Mouse (Mus musculus): Measurements from ENCODE around the gene Efl1. TPM values are rescaled to one million over a fixed set of nuclear protein-coding genes. Genes with fewer than 3 reads are reported as not detected.
"Not testable (repeated sequence)": the region's sequence is repeated elsewhere in the genome, so short reads cannot be mapped to it uniquely, and the experiment has no call there.

Efl1 gene
- total RNA-seq, 2 experiments from 2014 or later = 18.0 to 19.5 TPM

- intact Hi-C loops (cut with DNase I) = loop anchor here (10.0 kb wide), 2 partner anchors 149 to 1079 kb away; partner anchors contain the start of genes Cfap161 and Mex3b
- DNase-seq (ENCODE audit: low spot score in 2 of 2) = peak; percentile 67 to 76
Measured at GRCm38 (mm10) chr7:82715210-82715911, 66.9 kb downstream of the Efl1 start.

- DNase-seq (ENCODE audit: low spot score in 2 of 2) = no peak
- intact Hi-C loops (cut with DNase I) = loop anchor here (2.0 to 10.0 kb wide), 3 partner anchors 149 to 1079 kb away; partner anchors contain the start of genes Cfap161 and Mex3b
Measured at GRCm38 (mm10) chr7:82715912-82716601, 67.6 kb downstream of the Efl1 start.

- intact Hi-C loops (cut with DNase I) = loop anchor here (10.0 kb wide), 2 partner anchors 146 to 1076 kb away; partner anchors contain the start of genes Cfap161 and Mex3b
- peak in 1 of 2 experiments; percentile 48 for DNase-seq (ENCODE audit: low spot score in 2 of 2)
Measured at GRCm38 (mm10) chr7:82719285-82719684, 70.9 kb downstream of the Efl1 start.

- intact Hi-C loops (cut with DNase I) = loop anchor here (10.0 kb wide), 2 partner anchors 145 to 1075 kb away; partner anchors contain the start of genes Cfap161 and Mex3b
- no peak for DNase-seq (ENCODE audit: low spot score in 2 of 2)
Measured at GRCm38 (mm10) chr7:82719740-82720139, 71.3 kb downstream of the Efl1 start.

- intact Hi-C loops (cut with DNase I) = no loop called here
- DNase-seq (ENCODE audit: low spot score in 2 of 2) = no peak
Measured at GRCm38 (mm10) chr7:82720501-82720900, 72.1 kb downstream of the Efl1 start.

GRCm38 (mm10) chr7:82720906-82721305 is 72.5 kb downstream of the Efl1 start:
- DNase-seq (ENCODE audit: low spot score in 2 of 2) = no peak
- intact Hi-C loops (cut with DNase I) = no loop called here

GRCm38 (mm10) chr7:82722486-82723123 is 74.2 kb downstream of the Efl1 start:
- intact Hi-C loops (cut with DNase I) = no loop called here
- peak in 1 of 2 experiments; percentile 65 for DNase-seq (ENCODE audit: low spot score in 2 of 2)

GRCm38 (mm10) chr7:82723151-82723871 is 74.9 kb downstream of the Efl1 start:
- no peak for DNase-seq (ENCODE audit: low spot score in 2 of 2)
- intact Hi-C loops (cut with DNase I) = no loop called here

- no peak for DNase-seq (ENCODE audit: low spot score in 2 of 2)
- intact Hi-C loops (cut with DNase I) = no loop called here
Measured at GRCm38 (mm10) chr7:82724491-82724890, 76.1 kb downstream of the Efl1 start.

GRCm38 (mm10) chr7:82725006-82725636 is 76.7 kb downstream of the Efl1 start:
- no peak for DNase-seq (ENCODE audit: low spot score in 2 of 2)
- intact Hi-C loops (cut with DNase I) = no loop called here

- intact Hi-C loops (cut with DNase I) = no loop called here
- DNase-seq (ENCODE audit: low spot score in 2 of 2) = no peak
Measured at GRCm38 (mm10) chr7:82725741-82726450, 77.5 kb downstream of the Efl1 start.

- intact Hi-C loops (cut with DNase I) = no loop called here
- DNase-seq (ENCODE audit: low spot score in 2 of 2) = no peak
Measured at GRCm38 (mm10) chr7:82727066-82727465, 78.7 kb downstream of the Efl1 start.

- intact Hi-C loops (cut with DNase I); DNase-seq (ENCODE audit: low spot score in 2 of 2): not testable (repeated sequence)
Measured at GRCm38 (mm10) chr7:82729009-82729408, 80.6 kb downstream of the Efl1 start.

- intact Hi-C loops (cut with DNase I) = no loop called here
- no peak for DNase-seq (ENCODE audit: low spot score in 2 of 2)
Measured at GRCm38 (mm10) chr7:82733118-82733517, 84.7 kb downstream of the Efl1 start.

GRCm38 (mm10) chr7:82733995-82734394 is 85.6 kb downstream of the Efl1 start:
- intact Hi-C loops (cut with DNase I) = no loop called here
- DNase-seq (ENCODE audit: low spot score in 2 of 2) = no peak

- intact Hi-C loops (cut with DNase I) = no loop called here
- peak in 1 of 2 experiments; percentile 51 for DNase-seq (ENCODE audit: low spot score in 2 of 2)
Measured at GRCm38 (mm10) chr7:82734748-82735600, 86.6 kb downstream of the Efl1 start.

GRCm38 (mm10) chr7:82743116-82743765 is 94.8 kb downstream of the Efl1 start:
- peak; percentile 47 to 55 for DNase-seq (ENCODE audit: low spot score in 2 of 2)
- intact Hi-C loops (cut with DNase I) = no loop called here
